Mouse (Mus musculus) spleen, adult 18-20 months (tissue): Measurements from ENCODE around the gene Tmem39a.

Source experiments
- DNase-seq, 2 experiments: peaks; one replicate each; pipeline ENCODE4 v3.0.0; 2022; ENCODE audit warnings: mixed read lengths in 2 of 2

Gene Tmem39a

DNA sequence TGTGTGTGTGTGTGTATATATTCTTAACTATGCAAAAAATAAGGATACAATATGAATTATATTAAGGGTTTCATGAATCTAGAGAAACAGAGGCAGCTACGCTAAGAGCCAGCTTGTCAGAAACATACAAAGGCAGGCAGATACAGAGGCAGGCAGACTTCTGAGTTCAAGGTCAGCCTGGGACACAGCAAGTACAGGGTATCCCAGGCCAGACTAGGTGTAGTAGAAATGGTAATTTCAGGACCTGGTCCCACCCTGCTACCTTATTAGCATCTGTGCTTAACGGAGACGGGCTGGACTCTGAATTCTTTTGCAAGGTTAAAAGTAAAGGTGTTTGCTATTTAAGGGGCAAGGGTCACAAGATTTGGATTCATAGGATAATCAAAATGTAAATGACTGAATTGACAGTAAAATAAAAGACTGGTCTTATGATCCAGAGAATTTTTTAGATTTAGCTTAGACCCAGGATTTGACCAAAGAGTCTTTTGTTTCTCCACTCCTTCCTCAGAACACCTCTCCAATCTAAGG lies at the start of gene Tmem39a:
Gene Tmem39a (plus strand): TSS at position 478 of the 528 bp plus-strand sequence.
- no peak for DNase-seq

DNA sequence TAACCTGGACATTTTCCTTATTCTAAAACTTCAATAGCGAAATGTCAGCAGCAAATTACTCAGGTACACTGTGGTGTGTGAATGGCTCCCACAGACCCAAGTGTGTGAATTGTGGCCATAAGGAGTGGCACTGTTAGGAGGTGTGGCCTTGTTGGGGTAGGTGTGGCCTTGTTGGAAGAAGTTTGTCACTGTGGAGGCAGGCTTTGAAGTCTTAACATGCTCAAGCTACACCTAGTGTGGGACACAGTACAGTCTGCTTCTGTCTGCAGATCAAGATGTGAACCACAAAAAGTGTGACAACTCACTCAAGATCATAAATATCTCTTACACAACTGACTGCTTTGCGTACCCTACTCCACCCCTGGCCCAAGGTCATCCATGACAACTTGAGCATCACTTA lies 47.7 kb upstream of the Tmem39a start:
- no peak for DNase-seq

DNA sequence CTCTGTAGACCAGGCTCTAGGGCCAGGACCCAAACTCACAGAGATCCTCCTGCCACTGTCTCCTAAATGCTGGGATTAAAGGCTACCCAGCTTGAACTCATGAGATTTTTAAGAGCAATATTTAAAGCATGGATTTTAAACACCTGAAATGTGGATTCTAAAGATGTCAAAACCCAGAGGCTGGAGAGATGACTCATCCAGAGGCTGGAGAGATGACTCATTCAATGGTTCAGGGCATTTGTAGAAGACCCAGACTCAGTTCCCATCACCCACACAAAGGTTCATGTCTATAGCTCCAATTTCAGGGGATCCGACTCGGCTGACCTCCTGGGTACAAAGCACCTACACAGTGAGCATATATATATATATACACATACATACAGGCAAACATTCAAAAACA lies 39.4 kb upstream of the Tmem39a start:
- no peak for DNase-seq

DNA sequence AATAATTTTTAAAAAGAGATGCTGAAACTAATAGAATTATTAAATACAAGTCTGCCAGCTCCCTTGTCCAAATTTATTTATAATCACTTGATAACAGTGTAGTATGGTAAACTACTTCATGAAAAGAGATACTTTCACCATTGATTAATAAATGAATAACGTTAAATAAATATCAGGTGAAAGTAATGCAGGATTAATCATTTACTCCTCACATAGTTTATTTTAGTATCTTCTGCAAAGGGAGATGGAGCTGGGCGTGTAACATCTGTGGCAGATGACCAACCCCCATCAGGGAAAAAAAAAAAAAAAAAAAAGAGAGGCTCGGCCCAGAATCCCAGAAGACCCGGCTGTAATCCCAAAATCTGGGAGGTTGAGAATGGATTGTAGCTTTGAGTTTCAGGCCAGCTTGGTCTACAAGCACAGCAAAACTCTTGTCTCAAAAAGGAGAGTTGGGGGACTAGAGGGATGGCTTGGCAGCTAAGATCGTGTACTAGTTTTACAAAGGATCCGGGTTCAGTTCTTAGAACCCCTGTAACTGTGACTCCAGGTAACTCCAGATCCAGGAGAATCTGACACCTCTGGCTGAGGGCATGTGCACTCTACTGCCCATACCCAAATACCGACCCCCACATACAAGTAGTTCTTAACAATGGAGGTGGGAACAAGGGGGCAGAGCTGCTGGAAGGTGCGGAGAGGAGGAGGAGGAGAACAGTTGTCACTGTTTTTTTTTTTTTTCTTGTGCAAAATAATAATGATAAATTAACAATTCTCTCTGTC lies 37.1 kb upstream of the Tmem39a start:
- no peak for DNase-seq

DNA sequence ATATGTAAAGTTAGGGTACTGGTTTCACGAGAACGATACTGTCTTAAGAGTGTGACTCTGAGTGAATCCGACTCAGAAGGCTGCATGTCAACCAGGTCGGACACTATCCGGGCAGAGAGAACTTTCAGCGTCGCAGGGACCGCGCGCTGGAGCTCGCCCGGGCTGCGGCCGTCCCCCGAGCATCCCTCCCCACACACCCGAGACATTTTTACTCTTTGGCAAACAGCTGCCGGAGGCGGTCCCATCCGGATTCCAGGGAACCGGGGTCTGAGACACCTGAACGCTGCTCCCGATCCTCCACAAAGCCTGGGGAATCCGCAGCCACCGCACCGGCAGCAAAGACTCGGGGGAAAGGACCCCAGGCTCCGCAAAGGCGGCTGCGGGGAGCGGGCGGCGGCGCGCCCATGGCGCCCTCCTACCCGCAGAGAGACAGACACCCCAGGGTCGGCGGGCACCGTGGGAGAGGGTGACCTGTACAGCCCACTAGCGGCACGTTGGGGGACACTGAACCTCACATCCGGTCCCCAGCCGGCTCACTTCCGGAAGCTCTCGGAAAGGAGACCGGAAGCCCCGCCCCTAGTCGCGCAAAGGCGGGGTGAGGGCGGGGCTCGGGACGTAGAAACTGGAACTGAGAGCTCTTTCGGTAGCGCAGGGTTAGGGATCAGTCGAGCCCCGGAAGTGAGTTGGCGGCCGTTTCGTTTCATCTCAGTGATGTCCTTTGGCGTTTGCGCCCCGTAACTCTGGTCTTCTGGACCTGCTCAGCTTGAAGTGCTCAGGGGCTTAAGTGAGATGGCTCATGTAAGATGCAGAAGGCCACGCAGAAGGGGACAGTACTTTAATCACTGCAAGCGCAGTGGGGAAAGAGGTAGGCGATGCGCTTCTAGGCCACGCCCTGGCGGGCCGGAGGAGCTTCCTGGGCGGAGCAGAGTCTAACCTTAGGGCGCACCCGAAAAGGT lies 36.1 kb upstream of the Tmem39a start, which contains the start of gene Timmdc1:
Gene Timmdc1 (minus strand): TSS at position 535 of the 956 bp plus-strand sequence.
- peak; percentile 93 to 96 for DNase-seq

DNA sequence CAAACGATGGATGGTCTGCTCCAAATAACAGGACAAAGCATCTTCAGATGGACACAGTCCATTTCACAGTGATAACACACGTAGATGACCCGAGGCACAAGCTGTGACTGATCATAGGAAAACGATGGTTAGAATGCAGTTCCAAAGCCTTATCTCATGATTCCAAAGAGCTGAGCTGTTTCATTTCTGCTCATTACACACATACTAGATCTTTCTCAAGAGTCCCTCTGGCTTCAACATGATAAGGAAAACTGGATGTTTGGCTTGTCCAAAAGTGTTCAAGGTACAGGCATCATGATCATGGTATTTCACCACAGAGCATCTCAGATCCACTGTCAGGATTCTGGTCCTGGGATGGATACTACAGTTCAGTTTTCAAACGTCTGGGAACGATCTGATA lies 32.2 kb upstream of the Tmem39a start:
- DNase-seq = no peak

DNA sequence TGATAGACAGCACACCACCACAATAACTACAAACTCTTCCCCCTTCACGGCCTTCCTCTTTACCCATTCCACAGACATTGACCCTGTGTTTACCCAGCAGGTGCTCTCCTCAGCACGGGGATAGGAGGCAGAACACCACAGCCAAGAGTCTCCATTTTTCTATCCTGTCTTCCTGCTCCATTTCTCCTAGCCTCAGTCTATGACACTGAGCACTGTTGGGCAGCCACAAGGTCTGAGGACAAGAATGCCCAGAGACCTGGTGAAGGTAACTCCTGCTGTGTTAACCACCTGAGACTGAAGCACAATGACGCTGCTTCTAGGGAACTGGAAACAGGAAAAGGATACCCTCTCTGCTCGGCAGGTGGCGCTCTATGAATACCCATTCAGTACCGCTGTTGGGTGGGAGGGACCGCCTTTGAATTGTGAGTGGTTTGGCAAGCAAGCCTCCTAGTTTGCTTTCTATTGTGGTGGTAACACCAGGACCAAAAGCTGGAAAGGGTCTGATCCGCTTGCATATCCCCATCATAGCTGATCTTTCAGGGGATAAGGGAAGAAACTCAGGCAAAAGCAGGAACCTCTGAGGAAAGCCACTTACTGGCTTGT lies 21.9 kb upstream of the Tmem39a start:
- peak; percentile 46 to 70 for DNase-seq

DNA sequence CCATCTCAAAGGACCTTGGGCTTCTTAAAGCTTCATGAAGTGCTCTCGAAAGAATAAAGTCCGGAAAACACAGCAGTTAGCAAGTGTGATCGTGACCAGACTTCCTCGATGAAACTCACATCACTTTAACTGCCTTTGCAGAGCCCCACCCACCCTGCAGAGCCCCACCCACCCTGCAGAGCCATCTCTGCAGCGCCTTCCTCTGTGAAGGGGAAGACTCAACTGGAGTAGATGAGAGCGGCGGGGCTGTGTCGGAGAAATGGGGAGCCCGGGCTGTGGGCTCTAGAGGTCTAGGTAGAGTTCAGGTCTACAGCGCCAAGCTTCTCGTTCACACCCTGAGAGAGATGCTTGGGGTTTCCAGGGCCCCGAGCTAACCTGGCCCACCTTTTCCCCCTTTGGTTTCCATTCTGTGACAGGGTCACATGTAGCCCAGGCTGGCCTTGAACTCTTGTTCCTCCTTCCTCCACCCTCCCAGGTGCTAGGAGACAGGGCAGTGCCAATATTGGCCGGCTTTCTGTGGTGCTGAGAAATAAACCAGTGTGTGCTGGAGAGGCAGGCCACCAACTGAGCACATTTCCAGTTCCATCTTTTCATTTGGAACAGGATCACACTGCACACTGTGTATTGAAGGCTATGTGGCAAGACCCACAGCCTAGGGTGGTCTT lies 19.6 kb upstream of the Tmem39a start:
- DNase-seq = no peak

DNA sequence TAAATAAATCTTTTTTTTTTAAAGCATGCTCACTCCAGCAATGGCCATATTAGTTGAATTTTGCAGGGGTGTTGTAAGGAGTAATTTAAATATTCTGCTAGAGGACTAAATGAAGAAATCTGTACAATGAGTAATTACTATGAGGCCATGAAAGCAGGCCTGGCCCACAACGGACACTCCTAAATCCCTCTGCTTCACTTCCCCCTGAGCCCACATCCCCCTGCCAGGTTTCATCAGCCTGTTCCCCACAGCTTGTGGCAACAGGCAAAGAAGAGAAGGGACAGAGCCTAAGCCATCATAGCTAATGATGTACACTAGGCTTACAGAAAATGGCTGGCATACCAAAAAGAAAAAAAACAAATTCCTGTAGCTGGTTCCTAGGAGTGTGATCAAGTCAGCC lies 10.5 kb upstream of the Tmem39a start:
- DNase-seq = no peak

DNA sequence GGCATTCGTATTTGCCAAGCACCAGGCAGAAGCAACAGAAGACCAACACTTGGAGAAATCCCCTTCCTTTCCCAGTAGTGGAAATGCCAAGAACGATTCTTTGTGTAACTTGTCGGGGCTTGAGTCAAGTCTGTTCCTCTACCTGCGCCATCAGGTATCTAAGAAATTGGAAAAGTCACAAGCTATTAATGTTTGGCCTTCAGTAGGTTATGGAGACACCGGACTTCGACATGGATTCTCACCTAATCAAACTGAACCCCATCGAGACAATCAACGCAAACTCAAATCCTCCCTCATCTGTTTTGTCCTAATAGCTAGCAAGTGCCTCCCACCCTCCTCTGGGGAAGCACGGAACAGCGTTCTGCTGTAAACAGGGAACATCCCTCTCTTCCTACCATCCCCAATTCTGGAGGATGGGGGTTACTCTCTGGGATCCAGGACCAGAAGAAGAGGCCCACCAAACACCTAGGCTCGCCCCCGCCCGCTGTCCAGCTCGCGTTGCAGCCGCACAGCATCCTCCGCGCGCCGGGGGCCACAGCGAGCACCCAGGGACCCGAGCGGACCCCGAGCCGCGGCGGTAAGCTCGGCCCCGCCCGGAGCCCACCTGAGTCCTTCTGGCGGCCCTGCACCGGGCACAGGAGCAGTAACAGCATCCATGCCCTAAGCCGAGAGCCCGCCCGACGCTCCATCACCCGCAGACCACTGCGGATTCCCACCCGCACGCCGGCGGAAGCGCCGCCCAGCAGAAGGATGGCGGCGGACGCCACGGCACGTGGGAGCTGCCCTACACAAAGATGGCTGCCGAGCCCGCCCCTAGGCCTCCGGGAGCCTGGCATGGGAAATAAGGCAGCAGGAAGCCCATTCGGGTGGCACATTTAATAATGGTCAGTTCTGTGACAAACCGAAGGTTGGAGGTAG lies 8.8 kb upstream of the Tmem39a start, which contains the start of gene Poglut1:
Gene Poglut1 (minus strand): TSS at position 780 of the 918 bp plus-strand sequence.
- peak; percentile 56 to 75 for DNase-seq

DNA sequence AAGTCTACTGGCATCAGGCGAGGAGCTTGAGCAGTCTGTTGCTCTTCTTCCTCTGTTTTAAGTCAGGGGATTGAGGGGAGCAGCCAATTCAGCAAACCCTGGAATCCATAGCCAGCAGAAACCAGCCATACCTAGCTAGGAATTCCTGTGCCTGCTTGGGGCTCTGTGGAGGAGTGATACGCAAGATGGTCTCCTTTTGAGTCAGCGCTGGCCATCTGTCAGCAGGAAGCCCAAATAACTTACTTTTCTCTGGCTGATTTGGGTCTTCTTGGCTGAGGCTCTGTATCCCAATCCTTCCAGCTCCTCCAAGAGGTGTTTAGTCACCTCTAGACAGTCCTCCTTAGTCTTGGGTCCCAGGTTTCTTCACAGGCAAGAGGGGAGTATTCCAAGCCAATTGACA lies 2.5 kb upstream of the Tmem39a start:
- no peak for DNase-seq

DNA sequence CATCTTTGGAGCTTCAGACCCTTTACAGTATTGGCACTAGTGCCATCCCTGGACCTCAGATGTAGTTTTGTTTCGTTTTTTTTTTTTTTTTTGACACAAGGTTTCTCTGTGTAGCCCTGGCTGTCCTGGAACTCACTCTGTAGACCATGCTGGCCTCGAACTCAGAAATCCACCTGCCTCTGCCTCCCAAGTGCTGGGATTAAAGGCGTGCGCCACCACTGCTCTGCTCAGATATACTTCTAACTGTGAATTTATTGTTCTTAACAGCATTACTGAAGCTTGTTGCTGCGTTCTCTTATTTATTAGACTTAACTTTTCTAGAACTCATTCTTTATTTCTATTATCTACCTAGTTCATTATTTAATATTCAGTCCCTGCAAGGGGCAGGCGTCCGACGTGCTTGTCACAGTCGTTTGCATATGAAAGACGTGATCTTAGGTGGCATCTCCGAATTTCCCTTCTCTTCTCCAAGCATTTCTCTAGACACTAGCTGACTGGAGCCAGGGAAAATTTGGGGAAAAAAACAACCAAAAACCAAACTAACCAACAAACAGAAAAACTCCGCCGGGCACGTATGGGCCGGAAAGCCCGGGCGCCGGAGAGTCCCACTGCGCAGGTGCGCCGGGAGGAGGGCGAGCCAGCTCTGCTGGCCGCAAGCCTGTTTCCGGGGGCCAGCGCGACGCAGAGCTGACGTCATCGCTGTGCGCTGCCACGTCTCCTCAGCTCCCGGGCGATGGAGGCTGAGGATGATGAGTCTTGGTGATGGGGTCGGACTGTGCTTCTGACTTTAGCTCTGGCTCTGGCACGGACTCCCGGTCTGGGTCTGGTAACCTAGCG lies 3.9 kb downstream of the Tmem39a start:
- peak; percentile 88 to 93 for DNase-seq

DNA sequence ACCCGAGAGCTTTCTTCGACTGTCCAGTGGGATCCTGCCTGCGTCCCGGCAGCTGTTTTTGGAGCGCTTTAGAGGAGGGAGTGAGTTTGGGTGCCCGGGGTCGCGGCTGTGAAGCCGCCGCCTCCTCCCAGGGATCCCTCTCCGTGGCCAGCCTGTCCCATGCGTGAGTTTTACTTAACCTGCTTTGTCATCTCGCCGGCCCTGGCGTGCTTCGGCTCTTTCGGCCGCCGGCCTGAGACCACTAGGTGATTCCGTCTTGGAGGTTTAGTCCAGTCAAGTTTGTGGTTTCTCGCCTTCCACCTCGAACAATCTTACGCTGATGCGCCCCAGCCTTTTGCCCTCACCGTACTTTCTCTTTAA lies 4.5 kb downstream of the Tmem39a start:
- no peak for DNase-seq

DNA sequence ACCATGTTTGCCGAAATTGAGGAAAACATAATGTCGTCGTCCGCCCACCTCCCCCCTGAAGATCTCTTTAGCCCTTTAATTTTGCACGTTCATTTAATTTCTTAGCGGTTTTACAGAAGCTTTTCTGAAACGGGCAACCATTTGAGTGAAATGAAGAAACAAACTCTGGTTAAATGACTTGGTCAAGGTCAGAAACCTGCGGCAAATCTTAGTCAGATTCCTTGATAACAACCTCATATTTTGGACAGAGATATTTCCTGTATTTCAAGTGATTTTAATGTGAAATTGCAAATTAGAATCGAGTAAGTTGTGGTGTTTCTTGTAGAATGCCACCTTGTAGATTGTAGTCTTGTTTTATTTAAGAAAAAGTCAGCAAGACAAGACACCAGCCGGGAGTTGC lies 5.0 kb downstream of the Tmem39a start:
- DNase-seq = no peak

DNA sequence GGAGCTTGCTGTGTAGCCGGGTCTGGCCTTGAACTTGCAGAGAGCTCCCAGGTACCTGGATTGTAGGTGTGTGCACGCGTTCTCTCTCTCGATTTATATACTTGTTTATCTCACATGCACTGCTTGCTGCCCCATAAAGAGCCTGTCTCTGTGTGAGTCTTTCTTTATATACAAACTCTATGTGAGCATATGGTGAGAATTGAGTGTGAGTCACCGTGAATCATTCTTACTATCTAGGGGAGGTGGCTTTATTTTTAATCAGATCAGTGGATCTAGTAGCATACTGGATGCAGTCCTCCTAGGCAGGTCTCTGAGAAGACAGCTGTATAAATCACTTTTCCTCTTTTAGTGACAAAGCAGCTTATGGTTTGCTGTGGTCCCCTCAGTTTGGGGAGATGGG lies 9.7 kb downstream of the Tmem39a start:
- no peak for DNase-seq

DNA sequence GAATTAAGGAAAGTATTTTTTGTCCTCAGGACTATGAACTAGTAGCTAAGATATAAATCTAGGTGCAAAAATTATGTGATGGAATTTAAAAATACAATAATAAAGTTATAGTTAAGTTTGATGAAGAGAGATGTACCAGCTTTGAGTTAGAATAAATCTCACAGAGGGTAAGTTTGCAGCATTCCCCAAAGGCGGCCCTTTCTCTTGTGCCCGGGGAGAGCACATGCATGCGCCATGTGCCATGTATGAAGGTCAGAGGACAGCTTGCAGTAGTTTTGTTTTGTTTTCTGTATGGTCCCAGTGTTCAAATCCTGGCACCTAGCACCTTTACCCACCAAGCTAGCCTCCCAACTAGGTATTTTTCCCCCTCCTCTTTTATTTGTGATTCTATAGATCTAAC lies 13.0 kb downstream of the Tmem39a start:
- DNase-seq = no peak

DNA sequence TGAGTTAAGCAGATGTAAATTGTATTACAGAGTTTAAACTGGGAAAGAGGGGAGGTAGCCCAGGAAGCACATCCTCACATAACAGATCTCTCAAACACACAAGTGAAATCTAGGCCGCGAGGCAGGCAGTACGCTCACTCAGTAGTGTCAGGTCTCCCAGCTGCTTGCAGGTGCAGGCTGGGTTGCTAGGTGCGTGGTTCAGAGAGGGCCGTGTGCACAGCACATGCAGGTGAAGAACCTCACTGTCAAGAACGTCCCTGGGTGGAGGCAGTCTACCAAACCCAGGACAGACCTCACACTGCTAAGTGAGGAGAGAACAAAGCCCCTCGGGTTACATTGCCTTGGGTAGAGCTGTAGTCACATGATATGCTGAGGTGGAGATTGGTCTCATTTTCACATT lies 26.3 kb downstream of the Tmem39a start:
- DNase-seq = no peak

DNA sequence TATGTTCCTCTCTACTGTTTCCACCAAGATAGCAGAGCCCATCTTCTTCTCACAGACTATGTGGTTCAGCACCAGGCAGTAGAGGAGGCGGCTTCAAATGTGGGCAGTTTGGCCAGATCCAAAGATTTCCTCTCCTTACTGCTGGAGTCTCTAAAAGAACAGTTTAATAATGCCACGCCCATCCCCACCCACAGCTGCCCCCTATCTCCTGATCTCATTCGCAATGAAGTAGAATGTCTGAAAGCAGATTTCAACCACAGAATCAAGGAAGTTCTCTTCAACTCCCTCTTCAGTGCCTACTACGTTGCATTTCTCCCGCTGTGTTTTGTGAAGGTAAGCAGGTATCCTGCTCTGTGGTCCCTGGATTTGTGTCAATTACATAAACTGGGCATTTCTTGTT lies 26.7 kb downstream of the Tmem39a start:
- no peak for DNase-seq

DNA sequence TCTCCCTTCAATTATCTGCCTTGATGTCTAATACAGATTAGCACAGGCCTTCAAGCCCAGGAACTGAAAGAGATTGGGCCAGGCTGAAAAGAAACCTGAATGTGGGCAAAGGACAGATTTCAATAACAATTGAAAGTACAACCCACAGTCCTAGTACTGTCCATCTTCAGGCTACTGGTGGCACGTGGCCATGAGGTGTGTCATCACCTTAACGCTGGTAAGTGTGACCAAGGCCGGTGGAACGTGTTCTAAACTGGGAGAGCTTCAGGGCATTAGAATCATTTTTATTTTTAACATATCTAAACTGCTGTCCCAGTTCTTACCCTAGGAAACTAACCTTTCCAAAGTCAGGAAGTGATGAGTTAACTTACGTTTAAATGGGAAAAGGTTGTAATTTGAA lies 28.7 kb downstream of the Tmem39a start:
- no peak for DNase-seq

DNA sequence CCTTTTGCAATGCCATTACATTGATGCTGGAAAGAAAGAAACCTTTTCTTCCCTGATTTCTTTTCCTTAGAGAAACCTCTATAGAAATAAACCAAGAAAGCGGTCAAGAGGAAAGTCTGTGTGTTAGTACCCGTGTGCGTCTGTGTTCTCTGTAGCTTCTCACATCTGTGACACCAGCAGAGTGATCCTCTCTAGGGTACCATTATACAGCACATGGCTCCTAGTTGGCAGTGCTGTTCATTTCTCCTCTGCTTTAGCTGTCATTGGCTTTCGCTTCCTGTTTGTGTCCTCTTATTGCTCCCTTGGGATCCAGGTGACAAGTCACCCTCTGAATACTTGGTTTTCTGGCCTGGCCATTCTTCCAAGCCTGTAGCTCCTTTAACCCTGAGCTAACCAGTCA lies 29.1 kb downstream of the Tmem39a start:
- DNase-seq = no peak

DNA sequence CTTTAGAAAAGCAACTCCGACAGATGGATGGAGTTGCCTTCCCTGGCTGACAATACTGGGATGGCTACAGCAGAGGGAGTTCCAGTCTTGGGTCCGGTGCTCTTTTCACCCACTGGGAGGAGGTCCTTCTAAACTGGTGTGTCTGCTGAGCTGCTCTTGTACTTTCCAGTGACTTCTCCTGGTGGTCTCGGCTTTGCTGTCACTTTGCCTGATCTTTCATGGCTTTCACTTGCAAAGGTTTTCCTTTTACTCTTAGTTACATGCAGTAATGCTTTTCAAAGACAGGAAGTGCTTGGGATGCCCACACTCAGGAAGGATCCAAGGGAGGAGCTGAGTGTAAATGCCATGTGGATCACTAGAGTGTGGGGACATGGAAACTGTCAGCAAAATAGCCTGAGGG lies 33.0 kb downstream of the Tmem39a start:
- DNase-seq = no peak
